Mouse (Mus musculus) ovary, postnatal 14 days (tissue): Measurements from ENCODE around the gene Ctnnd1.
"Not testable (repeated sequence)": the region's sequence is repeated elsewhere in the genome, so short reads cannot be mapped to it uniquely, and the experiment has no call there.

Source experiments
- DNase-seq: peaks from one replicate; pipeline ENCODE4 v3.0.0; 2022; ENCODE audit warnings: low spot score

Ctnnd1 gene

DNA sequence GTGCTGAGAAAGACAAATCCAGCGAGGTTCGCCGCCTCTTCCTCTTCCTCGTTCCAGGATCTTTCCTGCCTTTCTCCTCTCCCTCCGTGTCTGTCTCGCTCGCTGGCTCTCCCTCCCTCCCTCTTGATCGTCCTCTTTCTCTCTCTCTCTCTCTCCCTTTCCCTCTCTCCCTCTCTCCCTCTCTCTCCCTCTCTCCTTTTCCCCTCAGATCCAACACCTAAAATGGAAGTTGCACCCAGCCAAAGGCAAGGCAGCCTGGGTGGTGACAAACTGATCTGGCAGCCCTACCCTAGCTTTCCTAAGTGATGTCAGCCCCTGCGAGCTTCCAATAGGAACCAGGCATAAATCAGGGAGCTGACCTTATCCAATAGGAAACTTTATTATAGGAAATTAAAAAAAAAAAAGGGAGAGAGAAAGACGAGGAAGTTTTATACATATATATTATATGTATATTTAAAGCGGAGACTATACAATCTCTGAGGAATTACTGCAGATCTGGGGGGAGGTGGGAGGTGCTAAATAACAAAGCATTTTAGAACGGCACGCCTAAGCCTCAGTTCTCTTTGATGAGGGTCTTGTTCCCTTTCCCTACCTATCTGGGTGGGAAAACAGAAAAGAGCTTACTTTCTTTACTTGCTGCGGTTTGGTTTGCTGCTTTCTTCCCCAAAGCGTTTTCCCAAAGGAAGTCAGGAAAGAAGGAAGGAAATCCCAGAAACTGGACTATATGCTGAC is at the start of gene Ctnnd1:
Ctnnd1 (minus strand) TSS at position 302 of the 732 bp plus-strand sequence.
- DNase-seq = peak; percentile 67

DNA sequence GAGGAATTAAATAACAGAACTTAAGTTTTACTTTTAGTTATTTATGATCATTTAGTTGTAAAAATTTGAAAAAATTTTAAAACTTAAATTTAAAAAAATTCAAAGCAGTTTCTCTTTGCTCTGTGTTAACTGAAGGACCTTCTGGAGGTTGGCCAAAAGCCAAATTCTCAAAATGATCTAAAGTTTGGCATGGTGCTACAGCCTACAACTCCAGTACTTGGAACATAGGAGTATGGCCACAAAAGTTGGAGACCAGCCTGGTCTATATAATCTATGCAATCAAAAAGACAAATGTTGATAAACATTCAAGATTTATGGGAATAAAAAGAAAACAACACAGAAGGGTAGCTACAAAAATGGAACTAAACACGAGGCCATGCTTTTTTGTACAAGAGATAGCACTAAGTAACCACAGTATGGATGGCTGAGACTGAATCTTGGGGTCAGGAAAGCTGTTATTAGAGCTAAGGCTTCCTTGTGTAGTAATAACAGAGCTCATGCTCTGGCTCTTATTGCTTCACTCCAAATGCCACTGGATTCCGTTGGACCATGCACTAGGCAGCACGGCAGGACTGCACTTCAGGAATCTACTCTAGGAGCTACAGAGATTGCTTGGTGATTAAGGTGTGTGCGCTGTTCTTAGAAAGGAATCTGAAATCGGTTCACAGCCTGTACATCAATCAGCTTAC is 44.6 kb upstream of the Ctnnd1 start:
- no peak for DNase-seq

DNA sequence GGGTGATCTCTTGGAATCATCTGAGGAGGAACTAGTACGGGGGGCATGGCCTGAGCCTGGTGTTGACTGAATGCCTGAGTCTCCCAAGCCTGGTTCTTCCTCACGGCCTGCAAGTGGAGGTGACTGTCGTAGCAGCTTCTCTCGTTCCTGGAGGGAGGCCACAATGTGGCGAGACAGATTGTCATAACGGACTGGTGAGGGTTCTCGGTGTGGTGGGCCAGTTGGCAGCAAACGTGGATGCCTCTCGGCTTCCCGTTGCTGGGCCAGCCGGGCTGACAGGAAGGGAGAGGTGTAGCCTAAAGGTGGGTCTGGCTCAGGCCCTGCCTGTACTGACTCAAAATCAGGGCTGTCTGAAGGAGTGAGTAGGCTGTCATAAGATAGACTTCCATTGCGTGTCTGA is 39.5 kb upstream of the Ctnnd1 start:
- DNase-seq = no peak

DNA sequence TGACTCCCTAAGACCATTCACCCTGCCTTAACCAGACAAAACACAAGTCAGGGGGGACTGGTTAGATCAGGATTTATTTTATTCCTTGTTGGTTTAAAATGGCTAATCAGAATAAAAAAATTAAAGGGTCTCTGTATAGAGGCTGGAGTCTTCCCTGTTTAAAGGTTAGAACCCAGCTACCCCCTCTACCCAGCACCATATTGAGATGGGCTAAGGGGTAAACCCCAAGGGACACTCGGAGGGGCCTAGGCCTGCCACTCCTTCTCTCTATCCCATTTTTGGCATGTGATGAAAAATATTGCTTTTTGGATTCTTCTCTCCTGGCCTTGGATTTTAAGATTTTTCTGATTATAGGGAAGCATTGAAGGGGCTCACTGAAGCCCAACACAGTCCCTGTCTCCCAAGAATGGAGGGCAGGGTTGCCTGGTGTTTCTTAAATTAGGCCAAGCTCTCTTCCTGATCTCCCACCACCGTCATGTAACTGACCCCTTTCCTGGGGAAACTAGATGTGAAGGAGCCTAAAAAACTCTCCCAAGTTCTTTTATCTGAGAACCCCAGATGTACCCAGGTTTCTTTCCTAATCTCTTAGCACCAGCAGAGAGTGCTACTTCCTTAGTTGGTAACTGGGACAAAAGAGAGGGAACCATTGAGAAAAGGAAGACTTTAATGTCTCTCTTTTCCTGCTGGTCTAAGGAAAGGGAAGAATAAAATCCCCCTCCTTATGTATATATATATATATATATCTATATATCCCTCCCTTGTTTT is 37.7 kb upstream of the Ctnnd1 start:
- DNase-seq = no peak

DNA sequence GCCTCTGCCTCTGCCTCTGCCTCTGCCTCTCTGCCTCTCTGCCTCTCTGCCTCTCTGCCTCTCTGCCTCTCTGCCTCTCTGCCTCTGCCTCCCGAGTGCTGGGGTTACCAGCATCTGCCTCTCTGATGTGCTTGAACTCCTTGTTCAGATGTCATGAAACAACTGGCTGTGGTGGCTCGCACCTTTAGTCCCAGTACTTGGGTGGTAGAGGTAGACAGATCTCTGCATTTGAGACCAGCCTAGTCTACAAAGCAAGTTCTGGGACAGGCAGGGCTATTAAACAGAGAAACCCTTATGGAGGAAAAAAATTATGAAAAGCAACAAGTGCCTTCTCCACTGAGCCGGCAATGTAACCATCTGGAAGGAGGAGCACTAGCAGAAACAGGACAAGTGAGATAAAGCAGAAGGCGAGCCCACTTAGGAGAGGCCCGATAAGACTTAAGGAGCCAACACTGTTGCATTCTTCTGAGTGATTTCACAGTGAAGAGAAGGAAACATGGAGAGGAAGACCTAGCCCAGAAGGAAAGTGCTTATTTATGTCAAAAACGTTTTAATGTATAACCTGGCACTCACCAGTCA is 32.1 kb upstream of the Ctnnd1 start:
- no peak for DNase-seq

DNA sequence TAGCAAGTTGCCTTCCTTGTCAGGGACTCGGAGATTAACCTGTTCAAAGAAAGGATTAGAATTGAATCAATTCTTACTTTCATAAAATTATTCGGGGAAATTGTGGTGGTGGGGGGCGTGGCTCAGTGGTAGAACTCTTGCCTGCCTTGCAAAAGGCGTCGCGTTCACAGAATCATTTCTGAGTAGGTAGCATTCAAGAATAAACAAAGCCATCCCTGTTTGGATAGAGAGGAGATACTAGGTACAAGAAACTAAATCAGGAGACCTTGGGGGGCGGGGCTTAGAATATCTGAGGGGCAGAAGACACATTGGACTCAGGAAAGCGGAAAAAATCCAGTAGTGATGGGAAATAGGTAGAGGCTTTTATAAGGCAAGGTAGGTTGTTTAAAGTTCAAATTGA is 28.5 kb upstream of the Ctnnd1 start, which contains the start of gene Tmx2:
Tmx2 (minus strand) TSS at position 125 of the 400 bp plus-strand sequence.
- no peak for DNase-seq

DNA sequence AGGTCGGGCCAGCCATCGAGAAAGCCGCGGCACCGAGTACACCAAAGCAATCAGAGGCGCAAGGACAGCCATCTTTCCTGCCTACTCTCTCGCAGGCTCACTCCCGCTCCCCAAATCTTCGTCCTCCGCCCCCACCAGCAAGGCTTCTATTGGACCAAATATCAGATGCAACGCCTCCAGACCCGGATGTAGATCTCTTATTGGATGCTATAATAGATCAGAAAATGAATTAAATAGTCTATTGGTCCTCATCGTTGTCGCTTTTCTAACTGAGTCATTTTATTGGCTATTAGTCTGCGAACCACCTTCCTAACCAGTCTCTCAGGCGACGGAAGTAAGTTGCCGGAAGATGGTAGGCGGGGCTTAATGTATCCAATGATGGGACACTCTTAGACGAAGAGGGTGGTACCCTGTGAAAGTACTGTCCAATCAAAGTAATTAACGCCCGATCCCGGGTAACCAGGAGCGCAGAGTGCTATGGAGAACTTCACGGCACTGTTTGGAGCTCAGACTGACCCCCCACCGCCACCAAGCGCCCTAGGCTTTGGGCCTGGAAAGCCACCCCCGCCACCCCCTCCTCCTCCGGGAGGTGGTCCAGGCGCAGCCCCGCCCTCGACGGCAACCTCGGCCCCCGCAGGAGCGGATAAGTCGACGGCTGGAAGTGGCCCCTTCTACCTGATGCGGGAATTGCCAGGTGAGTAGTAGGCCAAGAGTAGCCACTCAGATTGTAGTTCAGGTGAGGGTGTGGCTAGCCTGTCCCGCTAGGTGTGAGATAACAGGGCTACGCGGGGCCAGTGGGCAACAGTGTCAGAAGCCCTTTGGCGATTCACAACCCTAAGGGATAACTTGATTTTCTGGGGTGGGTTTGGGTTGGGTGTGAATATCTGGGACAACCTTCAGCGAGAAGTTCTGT is 27.7 kb upstream of the Ctnnd1 start, which contains the start of the genes Gm28635 and Med19:
Gm28635 (minus strand) TSS at position 74 of the 913 bp plus-strand sequence.
Med19 (plus strand) TSS at position 435 of the 913 bp plus-strand sequence.
- peak; percentile 77 for DNase-seq

DNA sequence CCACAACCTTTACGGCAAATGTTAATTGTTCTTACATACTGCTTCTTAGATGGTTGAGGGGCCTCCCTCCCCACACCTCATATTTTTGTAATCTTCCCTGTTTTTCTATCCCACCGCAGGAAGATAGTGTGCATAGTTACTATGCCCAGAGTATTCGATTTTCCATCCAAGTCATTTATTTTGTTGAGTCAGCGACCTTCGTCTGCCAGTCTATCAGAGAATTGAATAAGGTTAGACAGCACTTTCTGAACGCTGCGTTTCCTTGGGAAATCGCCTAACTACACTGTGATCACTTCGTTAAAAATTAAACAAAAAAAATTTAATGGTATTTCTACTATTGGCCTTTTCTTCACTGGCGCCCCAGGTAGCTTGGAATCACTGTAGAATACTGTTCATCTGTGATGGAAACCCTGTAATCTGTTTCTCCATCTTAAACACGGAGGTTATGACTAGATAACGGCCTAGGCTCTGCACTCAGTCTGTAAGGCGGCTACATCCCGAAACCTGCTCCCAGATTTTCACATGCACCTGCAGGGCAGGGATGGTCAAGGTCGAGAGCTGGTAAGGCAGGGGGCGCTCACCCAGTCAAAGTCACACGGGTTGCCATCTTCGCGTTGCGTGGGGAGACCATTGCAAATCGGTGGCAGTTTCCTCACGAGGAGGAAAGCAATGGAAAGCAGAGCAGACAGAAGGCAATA is 26.9 kb upstream of the Ctnnd1 start:
- DNase-seq = no peak

DNA sequence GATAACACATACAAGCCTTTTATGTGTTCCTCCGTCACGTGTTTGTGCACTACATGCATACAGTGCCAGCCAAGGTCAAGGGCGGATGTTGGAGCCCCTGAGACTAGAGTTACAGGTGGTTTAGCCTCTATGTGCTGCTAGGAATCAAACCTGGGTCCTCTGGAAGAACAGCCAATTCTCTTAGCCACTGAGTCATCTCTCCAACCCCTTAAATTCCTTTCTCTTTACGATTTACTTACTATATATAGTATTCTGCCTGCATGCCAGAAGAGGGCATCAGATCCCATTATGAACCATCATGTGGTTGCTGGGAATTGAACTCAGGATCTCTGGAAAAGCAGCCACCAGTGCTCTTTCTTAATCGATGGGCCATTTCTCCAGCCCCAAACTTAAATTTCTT is 21.0 kb upstream of the Ctnnd1 start:
- DNase-seq = not testable (repeated sequence)

DNA sequence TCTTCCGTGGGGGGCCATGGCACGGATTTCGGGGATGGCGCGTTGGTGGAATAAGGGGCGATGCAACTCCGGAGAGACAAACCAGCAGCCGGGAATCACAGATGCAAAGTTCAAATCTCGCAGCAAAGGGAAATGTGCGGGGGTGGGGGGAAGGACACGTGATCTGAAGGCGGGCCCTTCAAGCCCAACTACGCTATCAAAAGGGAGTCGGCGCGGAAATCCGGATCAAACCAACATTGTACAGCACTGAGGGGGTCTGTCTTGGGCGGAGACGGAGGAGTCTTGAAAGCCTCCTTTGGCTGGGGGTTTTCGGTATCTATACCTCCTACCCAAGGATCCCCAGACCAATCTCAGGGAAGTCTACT is 20.0 kb upstream of the Ctnnd1 start, which contains the start of gene Selenoh:
Selenoh (minus strand) TSS at position 202 of the 365 bp plus-strand sequence.
- peak; percentile 69 for DNase-seq

DNA sequence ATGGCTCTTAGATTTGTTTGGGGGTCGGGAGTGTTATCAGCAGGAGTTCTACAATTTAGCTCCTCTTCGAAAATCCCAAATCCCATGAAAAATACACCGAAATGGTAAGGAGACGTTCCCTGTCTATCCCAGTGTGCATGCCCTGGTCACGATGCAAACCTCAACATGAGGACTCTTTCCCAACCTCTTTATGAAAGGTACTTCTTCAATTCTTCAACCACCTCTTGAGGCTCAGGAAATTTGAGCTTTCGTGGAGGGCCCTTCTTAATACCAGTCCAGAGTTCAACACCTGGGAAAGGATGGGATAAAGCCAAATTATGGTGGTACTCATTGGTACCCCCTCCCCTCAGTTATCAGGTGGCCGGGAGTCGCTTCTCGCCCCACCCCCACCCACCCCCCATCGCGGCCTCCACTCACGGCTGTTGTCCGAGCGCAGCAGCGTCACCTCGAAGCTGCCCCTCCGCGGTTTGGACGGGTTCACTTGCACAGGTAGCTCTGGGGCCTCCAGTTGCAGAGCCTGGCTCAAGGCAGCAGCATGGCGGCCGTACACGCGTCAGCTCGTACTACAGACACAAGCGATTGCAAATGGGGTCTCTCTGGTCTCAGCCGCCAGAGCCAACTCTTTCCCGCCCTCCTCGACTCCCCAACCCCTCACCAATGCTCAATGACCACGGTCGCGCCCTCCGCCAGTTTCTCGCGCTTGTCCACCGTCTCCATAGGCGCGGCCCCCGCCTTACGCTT is 19.4 kb upstream of the Ctnnd1 start:
- no peak for DNase-seq

DNA sequence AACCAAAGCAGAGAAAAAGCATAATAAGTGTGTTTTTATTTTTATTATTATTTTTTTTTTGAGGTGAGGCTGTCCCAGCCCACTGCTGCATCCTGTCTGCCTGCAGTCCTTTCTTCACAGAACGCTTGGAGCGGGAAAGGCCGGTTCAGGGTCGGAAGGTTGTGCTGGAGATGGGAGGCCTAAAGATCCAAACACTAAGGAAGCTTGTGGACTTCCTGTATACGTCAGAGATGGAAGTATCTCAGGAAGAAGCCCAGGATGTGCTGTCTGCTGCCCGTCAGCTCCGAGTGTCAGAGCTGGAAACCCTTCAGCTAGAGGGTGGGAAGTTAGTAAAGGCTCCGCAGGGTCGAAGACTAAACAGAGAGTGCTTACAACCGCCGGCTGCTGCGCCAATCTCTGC is 15.5 kb upstream of the Ctnnd1 start:
- DNase-seq = no peak

DNA sequence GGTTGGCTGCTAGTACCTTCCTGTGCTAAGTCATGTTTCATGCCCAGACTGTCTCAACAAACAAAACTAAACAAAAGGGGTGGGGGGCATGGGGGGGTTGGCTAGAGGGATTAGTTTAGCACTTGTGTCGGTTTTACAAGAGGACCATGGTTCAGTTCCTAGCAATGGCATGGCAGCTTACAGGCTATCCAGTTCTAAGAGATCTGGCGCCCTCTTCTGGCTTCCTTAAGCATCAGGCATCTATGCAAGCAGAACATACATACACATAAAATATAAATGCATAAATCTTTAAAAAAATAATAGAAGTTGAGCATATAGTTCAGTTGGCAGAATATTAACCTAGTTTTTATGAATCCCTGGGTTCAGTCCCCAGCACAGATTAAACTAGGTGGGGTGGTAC is 12.3 kb upstream of the Ctnnd1 start:
- DNase-seq = no peak

DNA sequence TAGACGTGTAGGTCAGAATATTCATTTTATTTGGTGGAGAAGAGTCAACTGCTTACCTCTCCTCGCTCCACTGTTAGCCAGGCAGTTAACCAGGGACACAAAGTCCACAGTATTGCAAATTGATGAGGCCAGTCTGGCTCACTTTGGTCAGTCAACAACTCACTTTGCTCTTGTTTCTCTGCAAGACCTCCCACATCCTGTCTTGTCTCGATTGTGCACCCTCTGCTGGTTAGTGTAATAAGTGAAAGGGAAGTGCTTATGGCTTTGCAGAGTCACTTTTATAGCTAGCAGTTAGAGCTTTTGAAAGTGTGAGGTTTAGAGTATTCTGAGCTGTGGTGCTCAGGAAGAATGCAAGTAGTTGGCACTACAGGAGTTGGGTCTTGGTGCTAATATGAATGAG is 9.7 kb upstream of the Ctnnd1 start:
- DNase-seq = peak; percentile 33

DNA sequence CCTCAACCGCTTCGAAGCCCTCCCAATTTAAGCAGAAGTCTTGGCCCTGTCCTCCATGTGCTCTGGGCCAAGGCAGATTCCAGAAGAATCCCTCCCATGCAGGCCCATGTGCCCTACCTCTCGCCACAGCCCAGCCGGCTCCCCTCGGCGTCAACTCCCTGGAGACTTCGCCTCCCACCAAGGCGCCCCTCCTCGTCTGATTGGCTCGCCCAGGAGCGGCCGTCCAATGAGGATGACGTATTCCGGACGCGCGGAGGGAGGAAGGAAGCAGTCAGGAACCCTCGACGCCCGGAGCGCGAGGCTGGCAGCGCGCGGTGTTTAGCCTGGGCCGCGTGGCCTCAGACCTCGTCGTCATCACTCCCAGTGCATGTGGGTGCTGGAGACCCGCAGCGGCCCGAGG is 8.2 kb upstream of the Ctnnd1 start, which contains the start of gene Btbd18:
Btbd18 (plus strand) TSS at position 274 of the 400 bp plus-strand sequence.
- no peak for DNase-seq

DNA sequence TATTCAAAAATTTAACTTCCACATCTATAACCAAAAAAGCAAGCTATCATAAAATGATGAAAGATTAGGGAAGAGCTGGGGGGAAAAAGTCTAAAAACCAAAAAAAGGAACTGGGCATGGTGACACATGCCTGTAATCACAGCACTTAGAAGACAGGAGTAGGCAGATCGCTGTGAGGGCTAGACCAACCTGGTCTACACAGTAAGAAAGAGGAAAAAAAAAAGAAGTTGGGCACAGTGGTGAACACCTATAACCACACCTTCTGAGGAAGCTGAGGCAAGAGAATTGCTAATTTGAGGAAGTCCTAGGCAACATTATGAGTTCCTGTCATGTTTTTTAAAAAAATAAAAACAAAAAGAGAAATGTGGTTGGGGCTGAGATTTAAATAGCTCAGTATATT is 5.3 kb upstream of the Ctnnd1 start:
- no peak for DNase-seq

DNA sequence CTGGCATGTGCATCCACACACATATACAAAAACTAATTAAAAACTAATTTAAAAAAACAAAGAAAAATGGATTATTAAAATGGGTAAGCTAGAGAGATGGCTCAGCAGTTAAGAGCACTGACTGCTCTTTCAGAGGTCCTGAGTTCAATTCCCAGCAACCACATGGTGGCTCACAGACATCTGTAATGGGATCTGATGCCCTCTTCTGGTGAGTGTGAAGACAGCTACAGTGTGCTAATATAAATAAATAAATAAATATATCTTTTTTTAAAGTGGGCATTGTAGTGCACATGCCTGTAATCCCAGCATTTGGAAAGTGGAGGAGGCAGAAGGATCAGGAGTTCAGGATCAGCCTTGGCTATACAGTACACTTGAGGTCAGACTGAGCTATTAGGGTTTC is 2.8 kb upstream of the Ctnnd1 start:
- no peak for DNase-seq

DNA sequence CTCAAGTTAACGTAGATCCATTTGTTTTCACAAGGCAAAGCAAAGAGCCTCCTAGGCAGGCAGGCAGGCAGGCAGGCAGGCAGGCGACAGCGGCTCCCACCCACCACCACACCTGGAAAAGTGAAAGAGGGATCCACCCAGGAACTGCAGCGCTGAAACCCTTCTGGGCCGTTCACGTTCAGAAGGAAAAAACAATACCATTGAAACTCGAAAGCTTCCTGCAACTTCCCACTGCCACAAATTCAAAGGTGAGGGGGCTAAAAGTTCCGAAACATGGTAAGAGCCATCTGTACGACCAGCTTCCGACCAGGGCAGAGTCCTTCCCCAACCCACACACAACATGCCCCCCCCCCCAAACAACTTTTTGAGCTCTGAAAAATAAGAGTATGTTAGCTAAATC is 891 bp downstream of the Ctnnd1 start:
- DNase-seq = no peak

DNA sequence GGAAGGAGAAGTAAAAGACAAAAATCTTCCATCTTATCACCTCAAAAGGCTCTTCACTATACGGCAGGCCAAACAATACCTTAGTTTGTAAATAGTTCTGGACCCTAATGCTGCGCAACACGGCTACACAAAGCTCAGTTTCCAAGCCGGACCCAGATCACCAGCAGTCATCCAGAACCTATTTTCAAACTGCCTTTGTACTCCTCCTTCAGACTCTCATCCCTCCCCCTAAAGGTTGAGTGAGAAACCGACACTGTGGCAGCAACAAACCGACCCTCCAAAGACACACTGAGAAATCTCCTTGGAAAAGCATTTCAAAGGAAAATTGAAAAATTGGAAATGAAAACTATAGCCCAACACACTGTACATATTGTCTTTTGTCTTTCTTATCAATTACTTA is 2.2 kb downstream of the Ctnnd1 start:
- no peak for DNase-seq

DNA sequence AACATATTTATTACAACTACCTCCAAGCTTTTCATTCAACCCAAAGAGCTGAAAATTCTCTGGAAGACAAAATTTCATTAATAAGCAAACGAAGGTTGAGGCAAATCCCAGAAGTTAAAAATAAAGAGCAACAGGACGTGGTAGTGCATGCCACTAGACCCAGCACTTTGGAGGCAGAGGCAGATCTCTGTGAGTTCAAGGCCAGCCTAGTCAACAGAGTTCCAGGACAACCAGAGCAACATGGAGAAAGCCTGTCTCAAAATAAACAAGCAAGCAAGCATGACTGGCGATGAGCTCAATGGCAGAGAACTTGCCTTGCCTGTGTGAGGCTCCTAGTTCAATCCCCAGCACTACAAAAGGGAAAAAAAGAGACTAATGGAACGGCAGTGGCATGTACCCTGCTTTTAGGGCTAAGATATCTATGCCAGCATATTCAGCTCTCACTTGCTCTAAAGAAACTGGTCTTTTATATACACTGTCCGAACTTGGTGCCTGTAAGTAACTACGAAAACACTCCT is 3.5 kb downstream of the Ctnnd1 start:
- no peak for DNase-seq
